Mouse (Mus musculus): Measurements from ENCODE around the gene 9130019O22Rik.
"Not testable (repeated sequence)": the region's sequence is repeated elsewhere in the genome, so short reads cannot be mapped to it uniquely, and the experiment has no call there.

- not testable (repeated sequence) for TF ChIP-seq CTCF (IDR thresholded peaks at IDR 0.05; ENCODE audit: control insufficient read depth, insufficient read depth, low read length); POLR2A (IDR thresholded peaks at IDR 0.05; ENCODE audit: borderline replicate concordance, control insufficient read depth, low read depth, low read length)
Observed at GRCm38 (mm10) chr7:127341861-127342260, 45.1 kb downstream of the 9130019O22Rik start.
